Mouse (Mus musculus) kidney, postnatal 4 days (tissue): ENCODE data around the gene Gm10439.
"Not testable (repeated sequence)": the region's sequence is repeated elsewhere in the genome, so short reads cannot be mapped to it uniquely, and the experiment has no call there.

ENCODE experiments used
- DNase-seq, 2 experiments: peaks; one replicate each; pipeline ENCODE4 v3.0.0; 2021; ENCODE audit warnings: mixed read lengths in 2 of 2

Gm10439 gene

DNA sequence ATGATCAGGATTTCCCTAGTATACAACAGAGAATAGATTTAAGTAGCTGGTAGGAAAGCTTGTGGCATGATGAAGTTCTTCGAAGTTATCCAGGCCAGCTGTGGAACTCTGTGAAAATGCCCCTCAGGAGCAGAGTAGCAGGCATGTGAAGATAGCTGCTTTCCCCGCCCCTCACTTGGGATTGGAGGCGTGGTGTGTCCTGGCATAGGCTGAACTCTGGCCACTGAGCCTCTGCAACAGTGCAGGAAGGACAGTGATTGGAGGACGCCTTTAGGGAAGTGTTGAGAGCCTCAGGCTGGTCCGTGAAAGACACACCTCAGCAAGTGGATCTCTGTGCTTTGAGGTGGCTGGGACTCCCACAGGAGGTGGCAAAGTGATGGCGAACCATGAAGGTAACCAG is at the start of gene Gm10439:
Gm10439 (plus strand) TSS at position 301 of the 400 bp plus-strand sequence.
- not testable (repeated sequence) for DNase-seq
